Mouse (Mus musculus) spleen, adult 2 months (tissue): ENCODE data around the gene Cdk5r1. TPM values are rescaled to one million over a fixed set of nuclear protein-coding genes. Genes with fewer than 3 reads are reported as not detected.

Experiments
- DNase-seq, 2 experiments: peaks; one replicate each; pipeline versions ENCODE4 v3.0.0 to v3.0.0-alpha.2; 2012 to 2021; ENCODE audit warnings: low spot score in 2 of 2, low read depth in 1 of 2
- H3K27ac ChIP-seq: fragments of 200-500 bp; 2 replicates; pipeline ENCODE4 v1.5.1; 2012; ENCODE audit warnings: low read length, inconsistent platforms; ENCODE audit not compliant: insufficient read depth
- H3K27me3 ChIP-seq: fragments of 200-500 bp; 2 replicates; pipeline ENCODE4 v1.6.1; 2012; ENCODE audit warnings: mild to moderate bottlenecking, moderate library complexity, low read length, inconsistent platforms; ENCODE audit not compliant: control insufficient read depth, insufficient read depth
- H3K36me3 ChIP-seq: fragments of 200-500 bp; 2 replicates; pipeline ENCODE4 v1.6.1; 2012; ENCODE audit warnings: mild to moderate bottlenecking, low read length, inconsistent platforms; ENCODE audit not compliant: control insufficient read depth, insufficient read depth
- H3K4me1 ChIP-seq: fragments of 200-500 bp; 2 replicates; pipeline ENCODE4 v1.6.1; 2011; ENCODE audit warnings: inconsistent platforms; ENCODE audit not compliant: control insufficient read depth, insufficient read depth, insufficient read length
- H3K4me3 ChIP-seq: fragments of 200-500 bp; 2 replicates; pipeline ENCODE4 v1.5.1; 2011; ENCODE audit warnings: mild to moderate bottlenecking, inconsistent platforms; ENCODE audit not compliant: insufficient read depth, insufficient read length; ENCODE audit errors: extremely low read depth
- CTCF ChIP-seq: fragments of 200-500 bp; IDR thresholded peaks from 2 replicates; pipeline ENCODE4 v1.5.1; 2011; ENCODE audit warnings: mild to moderate bottlenecking, inconsistent platforms; ENCODE audit not compliant: insufficient read depth, insufficient read length, insufficient replicate concordance; ENCODE audit errors: extremely low read depth
- POLR2A ChIP-seq: fragments of 200-500 bp; IDR thresholded peaks from 2 replicates; pipeline ENCODE4 v1.6.1; 2011; ENCODE audit warnings: low read depth, low read length, inconsistent platforms
- WGBS: fragments of 180-500 bp; shearing (Covaris S2); methylation state at CpG from one replicate; pipeline ENCODE4 v1.1.7; 2018; 5-methylcytosine and 5-hydroxymethylcytosine counted together
- polyA plus RNA-seq: library from polyadenylated mRNA; depleted of rRNA; stranded (reverse); fragments of >200 nt; gene quantifications from 2 replicates; pipeline ENCODE4 v1.2.3, GENCODE M21; 2012

The Cdk5r1 gene
- polyA plus RNA-seq, 1 experiment: 4.7 TPM

- no peaks in the 10 kb centered on the region for H3K27me3 ChIP-seq
- DNase-seq: no peak
- 62% methylated on average over 10 of the region's 10 CpGs for WGBS
These were observed 20.5 kb downstream of the Cdk5r1 start for GRCm38 (mm10) chr11:80497225-80497919.

GRCm38 (mm10) chr11:80498328-80499070 lies 21.7 kb downstream of the Cdk5r1 start:
- WGBS: 75% methylated on average over 11 of the region's 11 CpGs
- no peak for DNase-seq
- no peak overlapping the region for H3K4me3 ChIP-seq
- TF ChIP-seq POLR2A (no peak), CTCF (no peak)
- H3K36me3 ChIP-seq: no peaks in the 10 kb centered on the region
- H3K27ac ChIP-seq: no peak overlapping the region
- H3K4me1 ChIP-seq: peaks cover 9% of the 10 kb centered on the region; the same call in 1 of the 2 replicates
- no peaks in the 10 kb centered on the region for H3K27me3 ChIP-seq

More at GRCm38 (mm10) chr11:80497225-80497919, 20.5 kb downstream of the Cdk5r1 start:
- H3K4me1 ChIP-seq: peaks cover 9% of the 10 kb centered on the region; the same call in 1 of the 2 replicates
- H3K4me3 ChIP-seq: no peak overlapping the region
- H3K27ac ChIP-seq: no peak overlapping the region
- H3K36me3 ChIP-seq: no peaks in the 10 kb centered on the region
- TF ChIP-seq CTCF (no peak), POLR2A (no peak)

GRCm38 (mm10) chr11:80499550-80499952 lies 22.7 kb downstream of the Cdk5r1 start:
- TF ChIP-seq CTCF: no peak
- no peak for TF ChIP-seq POLR2A
- no peak for DNase-seq
- H3K36me3 ChIP-seq: no peaks in the 10 kb centered on the region
- H3K4me3 ChIP-seq: no peak overlapping the region
- H3K27me3 ChIP-seq: no peaks in the 10 kb centered on the region
- WGBS: 89% methylated on average over 4 of the region's 4 CpGs
- no peak overlapping the region for H3K27ac ChIP-seq
- H3K4me1 ChIP-seq: peaks cover 11% of the 10 kb centered on the region; the same call in 1 of the 2 replicates

GRCm38 (mm10) chr11:80503281-80503680 lies 26.5 kb downstream of the Cdk5r1 start:
- H3K4me1 ChIP-seq: peaks cover 29% of the 10 kb centered on the region; the same call in 1 of the 2 replicates
- TF ChIP-seq CTCF: no peak
- TF ChIP-seq POLR2A: no peak
- WGBS: 83% methylated on average over 6 of the region's 6 CpGs

GRCm38 (mm10) chr11:80503726-80504452 lies 27.1 kb downstream of the Cdk5r1 start:
- Histone ChIP-seq H3K36me3 (no peaks in the 10 kb centered on the region), H3K4me3 (no peak overlapping the region), H3K4me1 (peaks cover 32% of the 10 kb centered on the region; the same call in 1 of the 2 replicates), H3K27me3 (no peaks in the 10 kb centered on the region), H3K27ac (no peak overlapping the region)
- TF ChIP-seq POLR2A: no peak
- TF ChIP-seq CTCF: no peak
- DNase-seq: no peak
- WGBS: 49% methylated on average over 13 of the region's 13 CpGs

More at GRCm38 (mm10) chr11:80503281-80503680, 26.5 kb downstream of the Cdk5r1 start:
- Histone ChIP-seq H3K27me3 (no peaks in the 10 kb centered on the region), H3K27ac (no peak overlapping the region), H3K36me3 (no peaks in the 10 kb centered on the region), H3K4me3 (no peak overlapping the region)
- no peak for DNase-seq

GRCm38 (mm10) chr11:80504519-80505385 lies 27.9 kb downstream of the Cdk5r1 start:
- peaks cover 37% of the 10 kb centered on the region; the same call in 1 of the 2 replicates for H3K4me1 ChIP-seq

More at GRCm38 (mm10) chr11:80504519-80505385, 27.9 kb downstream of the Cdk5r1 start:
- 12% methylated on average over 6 of the region's 6 CpGs for WGBS
- Histone ChIP-seq H3K36me3 (no peaks in the 10 kb centered on the region), H3K27me3 (no peaks in the 10 kb centered on the region), H3K27ac (peak overlapping the region; percentile 31; the same call in 1 of the 2 replicates), H3K4me3 (no peak overlapping the region)
- TF ChIP-seq POLR2A: no peak
- TF ChIP-seq CTCF: no peak
- DNase-seq: no peak
